Mouse (Mus musculus): ENCODE measurements around the gene Pcdh7.
"Not testable (repeated sequence)": the region's sequence is repeated elsewhere in the genome, so short reads cannot be mapped to it uniquely, and the experiment has no call there.

Pcdh7 gene

GRCm38 (mm10) chr5:58118930-58119611, 401.3 kb downstream of the Pcdh7 start:
- no peak for DNase-seq (ENCODE audit: low spot score)

GRCm38 (mm10) chr5:58143897-58144296, 426.1 kb downstream of the Pcdh7 start:
- no peak for DNase-seq (ENCODE audit: low spot score)

GRCm38 (mm10) chr5:58153966-58154365, 436.2 kb downstream of the Pcdh7 start:
- no peak for DNase-seq (ENCODE audit: low spot score)

GRCm38 (mm10) chr5:58172218-58172617, 454.5 kb downstream of the Pcdh7 start:
- no peak for DNase-seq (ENCODE audit: low spot score)

GRCm38 (mm10) chr5:58174335-58174734, 456.6 kb downstream of the Pcdh7 start:
- not testable (repeated sequence) for DNase-seq (ENCODE audit: low spot score)

GRCm38 (mm10) chr5:58175532-58175931, 457.8 kb downstream of the Pcdh7 start:
- DNase-seq (ENCODE audit: low spot score) = no peak
